Mouse (Mus musculus) ES-Bruce4 (cell line): ENCODE measurements around the gene Gm884.

ENCODE experiments used
- CTCF ChIP-seq: IDR thresholded peaks from one replicate; pipeline ENCODE4 v1.8.1; 2011; ENCODE audit warnings: low read depth, low read length
- EP300 ChIP-seq: IDR thresholded peaks from 2 replicates; pipeline ENCODE4 v1.6.1; 2011; ENCODE audit warnings: low read depth, low read length; ENCODE audit not compliant: insufficient read depth
- POLR2A ChIP-seq: IDR thresholded peaks from one replicate; pipeline ENCODE4 v1.8.1; 2011; ENCODE audit warnings: low read length; ENCODE audit not compliant: insufficient read depth

DNA sequence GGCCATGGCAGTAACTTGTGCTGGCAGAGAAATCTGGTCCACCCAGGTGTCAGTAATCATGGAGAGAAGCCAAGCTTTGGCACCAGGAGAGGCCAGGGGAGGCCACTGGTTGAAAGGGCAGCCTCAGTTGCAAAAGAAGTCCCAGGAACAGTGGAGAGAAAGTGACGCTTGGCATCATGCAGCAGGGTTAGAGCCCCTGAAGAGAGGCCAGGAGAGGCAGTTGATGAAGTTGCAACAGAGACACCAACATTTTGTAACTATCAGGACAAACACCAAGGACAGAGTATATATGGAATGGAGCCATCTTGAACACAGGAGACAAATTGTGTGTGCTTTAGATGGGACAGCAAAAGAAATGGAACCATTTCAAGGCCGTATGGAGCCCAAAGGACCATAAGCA, 108.8 kb downstream of the Gm884 start:
- TF ChIP-seq CTCF (no peak), POLR2A (no peak), EP300 (no peak)
